Mouse (Mus musculus): ENCODE data around the gene 4930579F01Rik. TPM values are rescaled to one million over a fixed set of nuclear protein-coding genes. Genes with fewer than 3 reads are reported as not detected.

The 4930579F01Rik gene
- polyA plus RNA-seq (2015; fragmentation: Nextera tagmentation; extraction: Ambion mirVana) = not detected in 2 replicates

DNA sequence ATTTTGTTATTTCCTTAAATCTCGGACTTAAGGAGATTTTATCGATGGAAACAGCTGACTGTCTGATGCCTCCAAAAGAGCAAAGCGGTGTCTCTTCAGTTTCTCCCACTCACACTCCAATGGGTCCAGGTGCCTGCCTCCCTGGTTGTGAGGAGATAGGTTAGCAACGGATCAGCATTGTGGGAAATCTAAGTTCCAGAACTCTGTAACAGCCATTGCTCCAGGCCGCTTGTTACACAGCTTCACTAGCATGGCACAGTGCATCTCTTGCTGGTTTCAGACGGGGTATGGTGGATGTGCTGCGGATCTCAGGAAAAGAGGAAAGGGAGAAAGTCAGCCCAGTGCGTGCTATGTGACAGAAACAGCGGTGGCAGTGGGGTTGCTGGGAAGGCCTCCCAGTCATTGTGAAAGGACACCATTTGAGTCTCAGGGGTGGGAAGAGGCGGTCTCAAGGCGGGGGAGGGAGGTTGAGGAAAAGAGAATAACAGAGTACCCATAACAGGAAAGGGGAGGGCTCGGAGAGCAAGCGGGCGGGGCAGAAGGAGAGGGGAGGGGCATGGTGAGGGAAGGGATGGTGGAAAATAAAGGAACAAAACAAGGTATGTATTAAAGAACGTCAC is at the start of gene 4930579F01Rik:
Gene 4930579F01Rik, minus strand, starts transcription at position 143 of the 620 bp plus-strand sequence.
- H3K9me3 ChIP-seq (replicated peaks) = no peaks in the 10 kb centered on the region
- H3K4me1 ChIP-seq (replicated peaks) = 0 out of 2 replicates have a peak, but pooled peaks cover 4% of the 10 kb centered on the region

DNA sequence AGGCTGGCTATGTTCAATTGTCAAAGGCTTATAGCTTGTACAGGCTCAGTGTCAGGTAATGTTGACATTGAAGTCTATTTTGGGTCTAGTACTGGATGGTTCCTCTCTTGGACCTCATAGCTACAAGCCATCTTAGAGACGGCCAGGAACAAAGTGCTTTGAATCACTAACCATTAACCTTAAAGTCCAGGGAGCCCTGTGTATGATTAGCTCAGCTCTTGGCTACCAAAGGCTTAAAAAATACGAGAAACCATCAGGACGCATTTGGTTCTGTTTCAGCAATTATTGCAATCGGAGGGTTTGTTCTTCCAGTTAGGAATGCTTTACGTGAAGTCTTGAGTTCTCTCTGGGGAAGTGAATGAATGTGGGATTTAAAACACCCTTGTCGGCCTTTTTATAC is 49.3 kb upstream of the 4930579F01Rik start:
- Histone ChIP-seq H3K4me1 (replicated peaks) (no peaks in the 10 kb centered on the region), H3K27me3 (no peaks in the 10 kb centered on the region), H3K27ac (no peak overlapping the region), H3K36me3 (no peaks in the 10 kb centered on the region), H3K4me3 (no peak overlapping the region), H3K4me2 (no peak overlapping the region), H3K9me3 (replicated peaks) (no peaks in the 10 kb centered on the region), H3K9ac (no peak overlapping the region)
- 83% methylated on average over 6 of the region's 6 CpGs for WGBS
- no peak for ATAC-seq (replicated peaks; ENCODE audit: insufficient number of reproducible peaks, insufficient read depth, low FRiP score, low read depth)

More for the DNA sequence above, at the start of gene 4930579F01Rik:
- no peak for ATAC-seq (replicated peaks; ENCODE audit: insufficient number of reproducible peaks, insufficient read depth, low FRiP score, low read depth)
- no peak within 1 kb of the TSS for H3K4me2 ChIP-seq
- no peaks in the 10 kb centered on the region for H3K36me3 ChIP-seq
- no peak within 1 kb of the TSS for H3K4me3 ChIP-seq
- H3K9ac ChIP-seq = no peak within 1 kb of the TSS
- WGBS = 76% methylated on average over 15 of the region's 15 CpGs
- no peak within 1 kb of the TSS for H3K27ac ChIP-seq
- no peaks in the 10 kb centered on the region for H3K27me3 ChIP-seq

DNA sequence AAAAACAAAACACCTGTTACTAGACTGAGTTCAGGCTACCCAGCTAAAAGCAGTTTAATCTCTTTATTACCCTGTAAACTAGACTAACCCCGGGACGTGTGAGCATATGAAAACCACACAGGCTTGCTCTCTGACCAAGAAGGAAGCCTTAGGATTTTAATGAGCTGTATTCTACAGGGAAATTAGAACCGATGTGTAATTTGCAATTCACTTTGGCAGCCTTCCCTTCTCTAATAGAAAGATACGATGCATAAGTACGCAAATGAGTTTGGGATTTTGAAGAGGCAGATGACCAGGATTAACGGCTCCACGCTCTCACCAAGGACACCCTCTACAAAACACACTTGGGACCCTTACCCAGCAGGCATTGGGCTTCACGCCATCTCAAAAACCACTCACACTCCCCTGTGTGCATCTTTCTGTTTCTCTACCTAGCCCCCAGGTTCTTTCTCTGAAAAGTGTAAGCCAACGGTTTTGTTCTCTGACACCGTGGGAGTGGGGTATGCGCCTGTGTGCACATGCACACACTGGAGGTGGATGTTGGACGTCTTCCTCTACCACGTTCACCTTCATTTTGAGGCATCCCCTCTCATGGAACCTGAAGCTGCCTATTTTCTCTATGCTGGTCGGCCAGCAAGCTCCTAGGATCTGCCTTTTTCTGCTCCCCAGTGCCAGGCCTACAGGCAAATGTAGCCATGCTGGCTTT is 48.5 kb upstream of the 4930579F01Rik start:
- no peak overlapping the region for H3K4me3 ChIP-seq
- no peak for ATAC-seq (replicated peaks; ENCODE audit: insufficient number of reproducible peaks, insufficient read depth, low FRiP score, low read depth)
- no peaks in the 10 kb centered on the region for H3K27me3 ChIP-seq
- no peaks in the 10 kb centered on the region for H3K4me1 ChIP-seq (replicated peaks)
- 81% methylated on average over 14 of the region's 14 CpGs for WGBS
- no peak overlapping the region for H3K27ac ChIP-seq
- H3K36me3 ChIP-seq = no peaks in the 10 kb centered on the region
- no peak overlapping the region for H3K9ac ChIP-seq
- H3K9me3 ChIP-seq (replicated peaks) = no peaks in the 10 kb centered on the region
- H3K4me2 ChIP-seq = no peak overlapping the region

DNA sequence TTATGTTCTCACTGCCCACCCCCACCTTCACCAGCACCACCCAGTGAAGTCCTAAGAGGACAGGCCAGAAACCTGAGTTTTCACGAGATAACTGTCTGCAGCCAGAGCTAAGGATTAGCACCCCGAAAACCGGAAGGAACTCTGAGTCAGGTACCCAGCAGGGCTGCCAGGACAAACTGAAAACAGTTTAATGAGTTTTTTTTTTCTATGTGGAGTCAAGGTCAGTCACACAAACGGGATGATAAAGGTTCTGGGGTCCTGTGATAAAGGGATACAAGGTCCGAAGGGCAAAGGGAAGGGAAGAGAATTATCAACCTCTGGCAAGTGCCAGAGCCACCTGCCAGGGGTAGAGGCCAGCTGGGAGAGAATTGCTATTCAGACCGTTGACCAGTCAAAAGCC is 47.7 kb upstream of the 4930579F01Rik start:
- Histone ChIP-seq H3K36me3 (no peaks in the 10 kb centered on the region), H3K9me3 (replicated peaks) (no peaks in the 10 kb centered on the region), H3K27me3 (no peaks in the 10 kb centered on the region), H3K4me3 (no peak overlapping the region), H3K4me1 (replicated peaks) (no peaks in the 10 kb centered on the region), H3K4me2 (no peak overlapping the region), H3K27ac (no peak overlapping the region), H3K9ac (no peak overlapping the region)
- WGBS = 43% methylated on average over 6 of the region's 6 CpGs
- ATAC-seq (replicated peaks; ENCODE audit: insufficient number of reproducible peaks, insufficient read depth, low FRiP score, low read depth) = no peak

DNA sequence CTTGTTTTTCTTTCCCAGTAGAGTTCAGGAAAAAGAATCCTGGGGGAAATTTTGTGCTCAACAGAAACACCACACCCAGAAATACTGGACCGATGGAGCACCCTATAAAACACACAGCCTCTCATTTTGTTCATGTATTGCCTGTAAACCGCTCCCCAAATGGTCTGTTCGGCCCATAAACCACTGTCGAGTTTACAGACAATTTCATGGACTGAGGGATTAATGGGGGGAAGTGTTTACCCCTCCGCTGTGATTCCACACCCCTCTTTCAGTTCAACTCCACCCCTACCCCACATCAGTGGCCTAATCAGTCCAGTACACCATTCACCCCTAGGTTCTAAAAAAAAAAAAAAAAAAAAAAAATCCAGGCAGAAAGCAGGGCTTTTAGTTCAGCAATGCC is 47.3 kb upstream of the 4930579F01Rik start:
- Histone ChIP-seq H3K27me3 (no peaks in the 10 kb centered on the region), H3K4me1 (replicated peaks) (no peaks in the 10 kb centered on the region), H3K36me3 (no peaks in the 10 kb centered on the region), H3K4me2 (no peak overlapping the region), H3K9ac (no peak overlapping the region), H3K4me3 (no peak overlapping the region), H3K27ac (no peak overlapping the region), H3K9me3 (replicated peaks) (no peaks in the 10 kb centered on the region)
- WGBS = 78% methylated on average over 5 of the region's 5 CpGs
- no peak for ATAC-seq (replicated peaks; ENCODE audit: insufficient number of reproducible peaks, insufficient read depth, low FRiP score, low read depth)

DNA sequence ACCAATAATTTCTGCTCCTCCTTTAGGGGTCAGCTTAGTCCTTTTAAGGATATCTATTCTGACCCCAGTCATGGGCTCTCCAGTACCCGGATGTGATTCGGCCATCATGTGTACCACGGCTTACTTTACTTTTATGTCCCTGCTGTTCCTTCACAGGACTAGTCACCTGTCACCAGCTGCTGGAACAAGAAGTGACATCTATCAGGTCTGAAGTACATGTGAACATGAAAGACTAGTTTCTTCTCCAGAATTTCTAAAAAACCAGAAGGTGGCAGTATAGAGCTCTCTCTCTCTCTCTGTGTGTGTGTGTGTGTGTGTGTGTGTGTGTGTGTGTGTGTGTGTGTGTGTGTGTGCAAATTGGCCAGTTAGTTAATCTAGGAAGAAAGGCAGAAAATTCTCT is 46.8 kb upstream of the 4930579F01Rik start:
- no peaks in the 10 kb centered on the region for H3K9me3 ChIP-seq (replicated peaks)
- no peak overlapping the region for H3K27ac ChIP-seq
- H3K4me1 ChIP-seq (replicated peaks) = no peaks in the 10 kb centered on the region
- no peak for ATAC-seq (replicated peaks; ENCODE audit: insufficient number of reproducible peaks, insufficient read depth, low FRiP score, low read depth)
- no peak overlapping the region for H3K9ac ChIP-seq
- no peaks in the 10 kb centered on the region for H3K27me3 ChIP-seq
- no peak overlapping the region for H3K4me3 ChIP-seq
- H3K4me2 ChIP-seq = no peak overlapping the region
- WGBS = 73% methylated on average over 3 of the region's 3 CpGs
- H3K36me3 ChIP-seq = no peaks in the 10 kb centered on the region

DNA sequence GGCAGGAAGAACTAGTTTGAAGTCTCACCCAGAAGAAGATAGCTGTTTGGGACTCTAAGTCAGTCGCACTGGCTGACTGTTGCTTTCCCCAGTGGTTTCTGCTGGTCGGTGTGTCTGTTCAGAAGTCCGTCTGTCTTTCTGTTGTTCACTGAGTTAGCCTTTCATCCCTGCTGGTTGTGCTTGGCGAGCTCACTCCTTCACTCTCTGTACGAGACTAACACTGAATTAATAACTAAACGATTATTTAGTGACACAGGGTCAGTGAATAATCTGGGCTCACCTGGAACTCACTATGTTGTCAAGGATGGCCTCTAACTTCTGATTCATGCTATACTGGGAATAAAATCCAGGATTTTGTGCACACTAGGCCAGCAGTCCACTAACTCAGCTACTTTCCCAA is 45.8 kb upstream of the 4930579F01Rik start:
- H3K27me3 ChIP-seq = no peaks in the 10 kb centered on the region
- no peak for ATAC-seq (replicated peaks; ENCODE audit: insufficient number of reproducible peaks, insufficient read depth, low FRiP score, low read depth)
- 84% methylated on average over 6 of the region's 6 CpGs for WGBS
- no peaks in the 10 kb centered on the region for H3K9me3 ChIP-seq (replicated peaks)
- no peak overlapping the region for H3K27ac ChIP-seq
- H3K4me2 ChIP-seq = no peak overlapping the region
- no peaks in the 10 kb centered on the region for H3K36me3 ChIP-seq
- no peak overlapping the region for H3K4me3 ChIP-seq
- no peak overlapping the region for H3K9ac ChIP-seq
- no peaks in the 10 kb centered on the region for H3K4me1 ChIP-seq (replicated peaks)

DNA sequence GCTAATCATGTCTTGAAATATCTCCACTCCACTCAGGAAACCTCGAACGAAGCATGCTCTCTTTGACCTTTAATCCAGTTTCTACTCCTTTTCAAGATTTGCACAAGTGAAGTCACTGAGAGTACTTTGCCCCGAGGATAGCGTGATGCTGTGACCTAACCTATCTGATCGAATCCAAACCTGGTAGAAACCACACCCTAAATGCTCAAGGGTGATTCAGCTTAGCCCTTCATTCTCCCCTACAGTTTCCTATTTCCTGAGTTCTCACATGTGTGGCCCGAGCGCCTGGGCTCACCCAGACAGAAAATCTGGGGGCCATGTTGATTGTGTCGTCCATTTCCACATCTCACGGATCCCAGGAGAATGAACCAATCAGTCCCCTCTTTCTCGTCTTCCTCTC is 44.4 kb upstream of the 4930579F01Rik start:
- 63% methylated on average over 10 of the region's 10 CpGs for WGBS
- no peak overlapping the region for H3K4me3 ChIP-seq
- no peaks in the 10 kb centered on the region for H3K9me3 ChIP-seq (replicated peaks)
- no peak overlapping the region for H3K9ac ChIP-seq
- H3K27me3 ChIP-seq = no peaks in the 10 kb centered on the region
- ATAC-seq (replicated peaks; ENCODE audit: insufficient number of reproducible peaks, insufficient read depth, low FRiP score, low read depth) = no peak
- H3K36me3 ChIP-seq = no peaks in the 10 kb centered on the region
- no peak overlapping the region for H3K27ac ChIP-seq
- no peaks in the 10 kb centered on the region for H3K4me1 ChIP-seq (replicated peaks)
- no peak overlapping the region for H3K4me2 ChIP-seq

DNA sequence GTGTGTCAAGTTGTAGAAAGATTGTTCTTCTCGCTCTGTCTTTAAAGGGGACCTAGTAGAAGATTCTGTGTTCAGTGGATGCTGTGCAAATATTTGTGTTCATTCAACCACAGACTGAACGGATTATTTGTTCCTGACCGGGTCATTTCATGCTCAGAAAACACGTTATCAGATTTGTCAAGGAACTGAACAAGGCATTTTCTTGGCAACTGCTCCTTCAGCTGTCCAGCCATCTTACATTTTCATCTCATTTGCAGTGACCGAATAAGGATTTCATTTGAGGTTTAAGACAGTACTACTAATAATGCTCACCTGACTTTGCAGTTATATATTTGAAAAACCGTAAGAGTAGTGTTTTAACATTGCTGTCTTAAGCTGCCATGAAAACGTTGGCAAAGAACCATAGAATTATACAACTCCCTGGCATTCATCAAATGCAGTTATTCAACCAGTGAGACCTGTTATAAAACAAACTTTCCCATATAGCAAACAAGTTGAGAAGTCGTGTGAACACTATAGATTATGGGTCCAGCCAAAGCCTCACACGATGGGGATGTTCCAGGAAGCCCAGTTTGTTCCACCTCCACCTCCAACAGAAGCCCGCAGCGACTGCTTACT is 43.0 kb upstream of the 4930579F01Rik start:
- Histone ChIP-seq H3K9ac (no peak overlapping the region), H3K4me2 (no peak overlapping the region), H3K9me3 (replicated peaks) (no peaks in the 10 kb centered on the region), H3K27ac (no peak overlapping the region), H3K4me3 (no peak overlapping the region), H3K4me1 (replicated peaks) (no peaks in the 10 kb centered on the region), H3K36me3 (no peaks in the 10 kb centered on the region), H3K27me3 (no peaks in the 10 kb centered on the region)
- no peak for ATAC-seq (replicated peaks; ENCODE audit: insufficient number of reproducible peaks, insufficient read depth, low FRiP score, low read depth)
- WGBS = 74% methylated on average over 11 of the region's 11 CpGs

DNA sequence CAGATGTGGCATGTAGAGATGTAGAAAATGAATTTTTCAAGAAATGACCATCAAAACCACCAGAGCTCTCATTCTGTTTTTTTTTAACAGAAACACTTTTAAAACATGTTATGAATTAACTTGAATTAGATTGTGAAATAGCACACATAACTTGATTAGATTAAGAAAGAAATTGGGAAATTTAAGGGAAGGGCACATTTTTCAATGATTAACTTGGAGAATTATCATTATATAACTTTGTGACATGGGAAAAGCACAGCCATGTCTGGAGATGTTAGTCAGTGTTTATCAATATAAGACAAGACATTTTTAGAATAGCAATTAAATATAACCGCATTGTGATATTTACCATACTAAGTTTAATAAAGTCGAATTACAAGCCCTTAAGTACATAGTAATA is 37.9 kb upstream of the 4930579F01Rik start:
- no peaks in the 10 kb centered on the region for H3K4me1 ChIP-seq (replicated peaks)
- WGBS = 77% methylated on average over 2 of the region's 2 CpGs
- H3K9me3 ChIP-seq (replicated peaks) = no peaks in the 10 kb centered on the region
- H3K4me3 ChIP-seq = no peak overlapping the region
- H3K36me3 ChIP-seq = no peaks in the 10 kb centered on the region
- no peak overlapping the region for H3K9ac ChIP-seq
- no peak overlapping the region for H3K4me2 ChIP-seq
- no peak for ATAC-seq (replicated peaks; ENCODE audit: insufficient number of reproducible peaks, insufficient read depth, low FRiP score, low read depth)
- no peaks in the 10 kb centered on the region for H3K27me3 ChIP-seq
- no peak overlapping the region for H3K27ac ChIP-seq

DNA sequence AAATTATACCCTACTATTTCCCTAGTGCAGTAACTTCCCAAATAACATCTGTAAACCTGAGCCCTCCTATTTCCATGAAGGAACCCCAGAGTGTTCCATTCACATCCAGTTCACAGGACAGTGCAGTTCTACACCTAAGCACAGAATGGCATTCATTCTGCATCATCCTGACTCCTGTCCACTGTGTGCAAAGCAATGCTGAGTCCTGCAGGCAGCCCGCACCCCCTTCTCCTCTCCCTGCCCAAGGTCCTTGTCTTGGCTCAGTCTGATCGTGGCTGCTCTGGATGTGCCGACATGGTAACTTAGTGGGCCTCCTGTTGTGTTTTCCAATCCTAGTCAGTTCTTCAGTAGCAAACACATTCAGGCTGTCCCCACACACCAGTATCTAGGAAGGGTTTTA is 36.6 kb upstream of the 4930579F01Rik start:
- Histone ChIP-seq H3K4me3 (no peak overlapping the region), H3K4me2 (no peak overlapping the region), H3K9ac (no peak overlapping the region), H3K36me3 (no peaks in the 10 kb centered on the region), H3K27ac (no peak overlapping the region), H3K27me3 (no peaks in the 10 kb centered on the region), H3K9me3 (replicated peaks) (no peaks in the 10 kb centered on the region), H3K4me1 (replicated peaks) (no peaks in the 10 kb centered on the region)
- 74% methylated on average over 3 of the region's 3 CpGs for WGBS
- no peak for ATAC-seq (replicated peaks; ENCODE audit: insufficient number of reproducible peaks, insufficient read depth, low FRiP score, low read depth)
